Mouse (Mus musculus) testis, adult 2 months (tissue): ENCODE data around the gene Rbfox1.

ENCODE experiments used
- CTCF ChIP-seq: fragments of 200-500 bp; IDR thresholded peaks from 2 replicates; pipeline ENCODE4 v1.5.1; 2012; ENCODE audit warnings: low read depth, mild to moderate bottlenecking, inconsistent platforms, low read length, moderate library complexity; ENCODE audit not compliant: control insufficient read depth, insufficient read depth, insufficient replicate concordance
- POLR2A ChIP-seq: fragments of 200-500 bp; IDR thresholded peaks from 2 replicates; pipeline ENCODE4 v1.6.1; 2012; ENCODE audit warnings: low read depth, mild to moderate bottlenecking, inconsistent platforms, low read length, moderate library complexity; ENCODE audit not compliant: control insufficient read depth

DNA sequence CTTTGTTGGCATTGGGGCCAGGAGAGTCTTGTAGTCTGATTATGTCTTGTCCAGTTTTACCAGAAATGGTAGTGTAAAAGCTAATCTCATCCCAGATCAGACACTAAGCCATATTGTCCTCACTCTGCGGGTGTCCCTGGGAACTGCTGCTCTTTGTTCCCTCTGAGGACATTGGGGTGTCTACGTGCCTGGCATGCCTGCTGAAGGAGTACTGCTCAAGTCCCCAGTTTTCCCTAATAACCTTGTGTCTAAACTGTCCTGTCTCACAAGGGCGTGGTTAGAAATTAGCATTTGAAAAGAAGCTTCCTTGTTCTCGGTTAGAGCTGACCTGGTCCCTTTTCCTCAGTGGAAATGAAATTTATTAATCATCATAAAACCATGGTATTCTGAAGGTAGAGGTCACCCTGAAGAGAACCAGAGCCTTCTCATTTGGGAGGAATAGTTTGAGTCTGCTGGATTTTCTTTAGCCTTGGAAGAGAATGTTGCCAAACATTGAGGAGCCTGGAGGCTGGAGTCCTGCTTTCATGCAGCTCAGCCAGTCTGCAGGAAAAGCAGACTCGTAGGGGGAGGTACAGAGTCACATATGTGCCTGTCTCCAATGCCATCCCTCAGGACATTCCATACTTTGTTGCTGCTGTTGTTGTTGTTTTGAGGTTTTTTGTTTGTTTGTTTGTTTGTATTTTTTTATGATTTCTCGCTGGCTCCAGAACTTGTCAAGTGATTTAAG is 1519.8 kb downstream of the Rbfox1 start:
- TF ChIP-seq POLR2A, result no peak
- no peak for TF ChIP-seq CTCF
